In the genomic region with DNA sequence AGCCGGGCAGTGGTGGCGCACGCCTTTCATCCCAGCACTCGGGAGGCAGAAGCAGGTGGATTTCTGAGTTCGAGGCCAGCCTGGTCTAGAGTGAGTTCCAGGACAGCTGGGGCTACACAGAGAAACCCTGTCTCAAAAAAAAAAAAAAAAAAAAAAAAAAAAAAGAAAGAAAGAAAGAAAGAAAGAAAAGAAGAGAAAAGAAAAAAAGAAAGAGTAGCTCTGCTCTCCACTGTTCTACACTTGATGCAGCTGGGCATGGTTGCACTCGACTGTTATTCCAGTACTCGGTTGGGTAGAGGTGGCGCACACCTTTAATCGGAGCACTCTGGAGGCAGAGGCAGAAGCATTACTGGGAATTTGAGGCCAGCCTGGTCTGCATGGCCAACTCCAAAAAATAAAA, we compare ENCODE assay signal across 7 mouse cellular contexts. TPM values are rescaled to one million over a fixed set of nuclear protein-coding genes. Genes with fewer than 3 reads are reported as not detected.
DNase-seq lines count a peak whose midpoint lies in the region; ATAC-seq and TF ChIP-seq lines count a peak whose summit lies in the region.
"Not testable (repeated sequence)": the region's sequence is repeated elsewhere in the genome, so short reads cannot be mapped to it uniquely, and the experiment has no call there.

Ankrd23 (minus strand) TSS at position 101 of the 400 bp plus-strand sequence.

- ATAC-seq in forebrain, embryonic 16.5 days; kidney, embryonic 15.5 days (replicated peaks; ENCODE audit: low FRiP score); lung, embryonic 14.5 days (ENCODE audit: insufficient read depth); neural tube, embryonic 13.5 days (ENCODE audit: low read depth): not testable (repeated sequence)

- TF ChIP-seq CTCF in lung, embryonic 14.5 days (IDR thresholded peaks at IDR 0.05; ENCODE audit: low read depth) = not testable (repeated sequence)

- H3K36me3 ChIP-seq in forebrain, embryonic 16.5 days (ENCODE audit: control insufficient read depth, insufficient read depth) = not testable (repeated sequence)
- H3K36me3 ChIP-seq in heart, embryonic 10.5 days = peaks cover 33% of the 10 kb centered on the region
- H3K36me3 ChIP-seq in hindbrain, embryonic 10.5 days = peaks cover 47% of the 10 kb centered on the region
- peaks cover 47% of the 10 kb centered on the region for H3K36me3 ChIP-seq in kidney, embryonic 15.5 days
- H3K36me3 ChIP-seq in lung, embryonic 14.5 days (ENCODE audit: insufficient read depth) = peaks cover 45% of the 10 kb centered on the region
- H3K36me3 ChIP-seq in neural tube, embryonic 13.5 days = peaks cover 39% of the 10 kb centered on the region

- not testable (repeated sequence) for H3K27me3 ChIP-seq in forebrain, embryonic 16.5 days (replicated peaks; ENCODE audit: control insufficient read depth, insufficient read depth, low read length); heart, embryonic 10.5 days (ENCODE audit: insufficient read depth, poor library complexity, severe bottlenecking); hindbrain, embryonic 10.5 days (ENCODE audit: insufficient read depth, poor library complexity, severe bottlenecking); kidney, embryonic 15.5 days; lung, embryonic 14.5 days (ENCODE audit: insufficient read depth, low read length); neural tube, embryonic 13.5 days

- peak within 1 kb of the TSS; percentile 94 for H3K27ac ChIP-seq in brown adipose tissue, adult 24 weeks (replicated peaks; ENCODE audit: low read depth, low read length)
- not testable (repeated sequence) for H3K27ac ChIP-seq in forebrain, embryonic 16.5 days (ENCODE audit: low read length); hindbrain, embryonic 10.5 days; kidney, embryonic 15.5 days; lung, embryonic 14.5 days (ENCODE audit: low read depth); neural tube, embryonic 13.5 days (replicated peaks)
- peak within 1 kb of the TSS; percentile 37 for H3K27ac ChIP-seq in heart, embryonic 10.5 days

- WGBS in forebrain, embryonic 16.5 days = 96% methylated on average over 9 of the region's 9 CpGs
- 83% methylated on average over 9 of the region's 9 CpGs for WGBS in heart, embryonic 10.5 days
- 93% methylated on average over 9 of the region's 9 CpGs for WGBS in hindbrain, embryonic 10.5 days
- 95% methylated on average over 9 of the region's 9 CpGs for WGBS in kidney, embryonic 15.5 days
- WGBS in lung, embryonic 14.5 days = 91% methylated on average over 9 of the region's 9 CpGs
- 95% methylated on average over 9 of the region's 9 CpGs for WGBS in neural tube, embryonic 13.5 days

- not testable (repeated sequence) for H3K9me3 ChIP-seq in forebrain, embryonic 16.5 days (ENCODE audit: control insufficient read depth, low read length); heart, embryonic 10.5 days; hindbrain, embryonic 10.5 days; kidney, embryonic 15.5 days (replicated peaks); lung, embryonic 14.5 days (ENCODE audit: low read depth, low read length); neural tube, embryonic 13.5 days

- not testable (repeated sequence) for H3K4me3 ChIP-seq in brown adipose tissue, adult 24 weeks (ENCODE audit: insufficient read depth, low read depth, low read length); forebrain, embryonic 16.5 days (replicated peaks; ENCODE audit: low read length); heart, embryonic 10.5 days; hindbrain, embryonic 10.5 days; kidney, embryonic 15.5 days (replicated peaks); lung, embryonic 14.5 days (ENCODE audit: low read depth, low read length); neural tube, embryonic 13.5 days

- DNase-seq in heart, embryonic 10.5 days (ENCODE audit: low spot score); hindbrain, embryonic 10.5 days (ENCODE audit: low spot score); lung, embryonic 14.5 days: not testable (repeated sequence)

- peaks cover 19% of the 10 kb centered on the region for H3K4me1 ChIP-seq in brown adipose tissue, adult 24 weeks (ENCODE audit: control insufficient read depth, insufficient read depth, insufficient read length, low read length)
- H3K4me1 ChIP-seq in forebrain, embryonic 16.5 days (replicated peaks; ENCODE audit: control insufficient read depth, insufficient read depth, low read length); kidney, embryonic 15.5 days; lung, embryonic 14.5 days (ENCODE audit: insufficient read depth); neural tube, embryonic 13.5 days (replicated peaks): not testable (repeated sequence)
- H3K4me1 ChIP-seq in heart, embryonic 10.5 days = peaks cover 59% of the 10 kb centered on the region
- H3K4me1 ChIP-seq in hindbrain, embryonic 10.5 days (replicated peaks) = peaks cover 17% of the 10 kb centered on the region

- H3K4me2 ChIP-seq in forebrain, embryonic 16.5 days (ENCODE audit: low read length); kidney, embryonic 15.5 days; lung, embryonic 14.5 days; neural tube, embryonic 13.5 days: not testable (repeated sequence)

- H3K9ac ChIP-seq in forebrain, embryonic 16.5 days (replicated peaks; ENCODE audit: low read depth, low read length); kidney, embryonic 15.5 days; lung, embryonic 14.5 days; neural tube, embryonic 13.5 days: not testable (repeated sequence)

RNA-seq across cellular contexts. Expression of gene Ankrd23, which starts in this region (rescaled TPM):
- 17.9 and 25.2 TPM in 2 replicates for polyA plus RNA-seq in brown adipose tissue, adult 24 weeks (2012; ENCODE audit: insufficient read depth, insufficient read length, missing spikeins)
- polyA plus RNA-seq in forebrain, embryonic 16.5 days (2015; fragmentation: Nextera tagmentation; extraction: Ambion mirVana) = 9.3 and 13.2 TPM in 2 replicates
- polyA plus RNA-seq in heart, embryonic 10.5 days (2016; fragmentation: Nextera tagmentation; extraction: Ambion mirVana) = 16.7 and 19.0 TPM in 2 replicates
- polyA plus RNA-seq in hindbrain, embryonic 10.5 days (2016; fragmentation: Nextera tagmentation; extraction: Ambion mirVana) = 15.7 and 18.0 TPM in 2 replicates
- 21.8 and 22.1 TPM in 2 replicates for polyA plus RNA-seq in kidney, embryonic 15.5 days (2015; fragmentation: Nextera tagmentation; extraction: Ambion mirVana)
- 11.6 and 11.7 TPM in 2 replicates for polyA plus RNA-seq in lung, embryonic 14.5 days (2014; fragmentation: Nextera tagmentation; extraction: Ambion mirVana)
- 19.0 and 19.2 TPM in 2 replicates for polyA plus RNA-seq in neural tube, embryonic 13.5 days (2015; fragmentation: Nextera tagmentation; extraction: Ambion mirVana)
